Mouse (Mus musculus) lung, adult 2 months (tissue): Measurements from ENCODE around the gene D6Wsu163e. TPM values are rescaled to one million over a fixed set of nuclear protein-coding genes. Genes with fewer than 3 reads are reported as not detected.

Experiments used
- DNase-seq: peaks from one replicate; pipeline ENCODE4 v3.0.0; 2022
- H3K4me1 ChIP-seq: fragments of 200-500 bp; 2 replicates; pipeline ENCODE4 v1.6.1; 2011; ENCODE audit warnings: low read length; ENCODE audit not compliant: control insufficient read depth, insufficient read depth
- H3K4me3 ChIP-seq: fragments of 200-500 bp; replicated peaks from 2 replicates; pipeline ENCODE3; 2011; ENCODE audit warnings: low read depth, mild to moderate bottlenecking, control low read depth, low read length; ENCODE audit errors: extremely low read depth
- CTCF ChIP-seq: fragments of 200-500 bp; IDR thresholded peaks from 2 replicates; pipeline ENCODE4 v1.5.1; 2011; ENCODE audit warnings: mild to moderate bottlenecking, low read length, control low read depth; ENCODE audit not compliant: insufficient read depth
- POLR2A ChIP-seq: fragments of 200-500 bp; IDR thresholded peaks from 2 replicates; pipeline ENCODE4 v1.6.1; 2011; ENCODE audit warnings: low read depth, mild to moderate bottlenecking, control low read depth, low read length, borderline replicate concordance; ENCODE audit errors: extremely low read depth
- WGBS: fragments of 180-500 bp; shearing (Covaris S2); methylation state at CpG from one replicate; pipeline ENCODE4 v1.1.7; 2018; 5-methylcytosine and 5-hydroxymethylcytosine counted together
- polyA plus RNA-seq: library from polyadenylated mRNA; depleted of rRNA; stranded (reverse); fragments of >200 nt; gene quantifications from 2 replicates; pipeline ENCODE4 v1.2.3, GENCODE M21; 2012; rRNA removed

Gene D6Wsu163e
- polyA plus RNA-seq, result 3.0 and 5.8 TPM in 2 replicates

GRCm38 (mm10) chr6:126939487-126940171 lies at the start of gene D6Wsu163e, which contains the start of gene Rad51ap1:
Gene D6Wsu163e (plus strand): TSS chr6:126939962.
Gene Rad51ap1 (minus strand): TSS chr6:126939587.
- no peak for TF ChIP-seq CTCF
- TF ChIP-seq POLR2A, result peak; percentile 15; the same call in 1 of the 2 replicates
- H3K4me3 ChIP-seq, result peak within 1 kb of the TSS; percentile 89
- H3K4me1 ChIP-seq, result peaks cover 3% of the 10 kb centered on the region; the same call in 1 of the 2 replicates
- WGBS, result under 1% methylated on average over 33 of the region's 33 CpGs
- peak; percentile 89 for DNase-seq

- WGBS, result 83% methylated on average over 4 of the region's 5 CpGs
- TF ChIP-seq POLR2A, result no peak
- no peak for TF ChIP-seq CTCF
- H3K4me1 ChIP-seq, result no peaks in the 10 kb centered on the region
- DNase-seq, result no peak
- no peak overlapping the region for H3K4me3 ChIP-seq
Observed at GRCm38 (mm10) chr6:126907378-126907777, 32.4 kb upstream of the D6Wsu163e start.

- no peak for DNase-seq
- Histone ChIP-seq H3K4me3 (no peak overlapping the region), H3K4me1 (no peaks in the 10 kb centered on the region)
- TF ChIP-seq POLR2A, result no peak
- no peak for TF ChIP-seq CTCF
- WGBS, result 47% methylated on average over 3 of the region's 3 CpGs
Observed at GRCm38 (mm10) chr6:126907876-126908275, 31.9 kb upstream of the D6Wsu163e start.

- DNase-seq, result no peak
- no peak for TF ChIP-seq POLR2A
- no peak for TF ChIP-seq CTCF
Observed at GRCm38 (mm10) chr6:126910727-126911126, 29.0 kb upstream of the D6Wsu163e start.

GRCm38 (mm10) chr6:126914928-126915327 lies 24.8 kb upstream of the D6Wsu163e start:
- TF ChIP-seq POLR2A, result no peak
- TF ChIP-seq CTCF, result no peak
- Histone ChIP-seq H3K4me1 (no peaks in the 10 kb centered on the region), H3K4me3 (no peak overlapping the region)
- 76% methylated on average over 5 of the region's 5 CpGs for whole genome bisulfite sequencing
- no peak for DNase-seq

More at GRCm38 (mm10) chr6:126910727-126911126, 29.0 kb upstream of the D6Wsu163e start:
- 59% methylated on average over 4 of the region's 4 CpGs for WGBS
- Histone ChIP-seq H3K4me1 (no peaks in the 10 kb centered on the region), H3K4me3 (no peak overlapping the region)

GRCm38 (mm10) chr6:126921111-126921881 lies 18.5 kb upstream of the D6Wsu163e start, which contains the start of gene Dyrk4:
Gene Dyrk4 (minus strand): TSS chr6:126921839.
- Histone ChIP-seq H3K4me3 (peak within 1 kb of the TSS; percentile 44), H3K4me1 (no peaks in the 10 kb centered on the region)
- TF ChIP-seq POLR2A, result no peak
- TF ChIP-seq CTCF, result no peak
- peak; percentile 23 for DNase-seq
- 15% methylated on average over 21 of the region's 21 CpGs for WGBS

- H3K4me1 ChIP-seq, result no peaks in the 10 kb centered on the region
- 86% methylated on average over 2 of the region's 2 CpGs for WGBS
- H3K4me3 ChIP-seq, result no peak overlapping the region
- DNase-seq, result no peak
- TF ChIP-seq POLR2A (no peak), CTCF (no peak)
Observed at GRCm38 (mm10) chr6:126932896-126933295, 6.9 kb upstream of the D6Wsu163e start.

GRCm38 (mm10) chr6:126938047-126938446 lies 1.7 kb upstream of the D6Wsu163e start:
- TF ChIP-seq CTCF, result no peak
- TF ChIP-seq POLR2A, result no peak
- H3K4me3 ChIP-seq, result no peak overlapping the region
- DNase-seq, result no peak
- H3K4me1 ChIP-seq, result peaks cover 3% of the 10 kb centered on the region; the same call in 1 of the 2 replicates
- WGBS, result 81% methylated on average over 2 of the region's 2 CpGs

GRCm38 (mm10) chr6:126938853-126939486 lies 792 bp upstream of the D6Wsu163e start:
- Histone ChIP-seq H3K4me1 (peaks cover 3% of the 10 kb centered on the region; the same call in 1 of the 2 replicates), H3K4me3 (peak overlapping the region; percentile 89)
- TF ChIP-seq CTCF (no peak), POLR2A (no peak)
- no peak for DNase-seq
- WGBS, result under 1% methylated on average over 31 of the region's 31 CpGs
